Mouse (Mus musculus) embryonic facial prominence, embryonic 14.5 days (tissue): ENCODE measurements at regions not wholly inside any gene's neighbourhood (a gene's known extent, or its start where the extent isn't known, plus 50 kb on each side); places are given as distances from the start of the nearest gene placed in this dataset.

Experiments
- ATAC-seq: fragments of 200-750 bp; cut with Nextera tagmentation; 2 replicates; pipeline ENCODE4 v1.8.0; 2017; ENCODE audit warnings: low read depth, moderate number of reproducible peaks, moderate TSS enrichment
- DNase-seq: peaks from one replicate; pipeline ENCODE4 v3.0.0-alpha.2; 2015; ENCODE audit warnings: low spot score
- H3K27ac ChIP-seq: fragments of 300-500 bp; sonication (generic); replicated peaks from 2 replicates; pipeline ENCODE4 v1.5.1; 2014; ENCODE audit warnings: low read depth, mild to moderate bottlenecking, low read length, moderate library complexity
- H3K27me3 ChIP-seq: fragments of 300-500 bp; sonication (generic); replicated peaks from 2 replicates; pipeline ENCODE4 v1.6.1; 2014; ENCODE audit warnings: low read length; ENCODE audit not compliant: control insufficient read depth, insufficient read depth
- H3K36me3 ChIP-seq: fragments of 300-500 bp; sonication (generic); 2 replicates; pipeline ENCODE4 v1.6.1; 2014; ENCODE audit warnings: low read length, mixed read lengths; ENCODE audit not compliant: control insufficient read depth, insufficient read depth
- H3K4me1 ChIP-seq: fragments of 300-500 bp; sonication (generic); 2 replicates; pipeline ENCODE4 v1.6.1; 2014; ENCODE audit warnings: antibody characterized with exemption, low read length; ENCODE audit not compliant: control insufficient read depth, insufficient read depth
- H3K4me2 ChIP-seq: fragments of 300-500 bp; sonication (generic); 2 replicates; pipeline ENCODE4 v1.6.1; 2014; ENCODE audit warnings: low read depth, mild to moderate bottlenecking, low read length, moderate library complexity, mixed read lengths
- H3K4me3 ChIP-seq: fragments of 300-500 bp; sonication (generic); 2 replicates; pipeline ENCODE4 v1.5.1; 2014; ENCODE audit warnings: low read depth, mild to moderate bottlenecking, low read length
- H3K9ac ChIP-seq: fragments of 300-500 bp; sonication (generic); 2 replicates; pipeline ENCODE4 v1.6.1; 2014; ENCODE audit warnings: low read depth, mild to moderate bottlenecking, low read length, moderate library complexity, mixed read lengths
- H3K9me3 ChIP-seq: fragments of 300-500 bp; sonication (generic); 2 replicates; pipeline ENCODE4 v1.6.1; 2016; ENCODE audit warnings: low read length; ENCODE audit not compliant: control insufficient read depth
- WGBS: fragments of 180-500 bp; shearing (Covaris S2); extraction: QIAGEN DNeasy Blood & Tissue Kit; methylation state at CpG from one replicate; pipeline ENCODE4 v1.1.7; 2014; 5-methylcytosine and 5-hydroxymethylcytosine counted together

DNA sequence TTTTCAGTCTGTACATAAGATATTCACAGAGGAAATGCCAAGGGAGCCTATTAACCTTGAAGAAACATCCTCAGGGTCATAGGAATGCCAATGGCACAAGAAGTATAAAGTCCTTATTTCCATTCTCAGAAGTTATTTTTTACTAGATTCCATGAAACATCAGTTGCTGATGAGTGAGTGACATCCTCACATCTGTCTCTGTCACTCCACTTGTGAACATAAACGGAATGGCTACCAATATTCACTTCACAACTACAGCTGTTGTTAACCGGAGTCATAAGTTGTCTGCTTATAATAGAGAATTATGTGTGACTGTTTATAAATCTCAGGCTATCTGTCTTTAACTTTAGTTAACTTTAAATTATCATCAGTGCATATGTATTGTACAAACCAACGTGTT lies 278.0 kb upstream of the Mctp2 start:
- no peaks in the 10 kb centered on the region for H3K4me1 ChIP-seq
- WGBS = 79% methylated on average over 3 of the region's 3 CpGs
- no peaks in the 10 kb centered on the region for H3K36me3 ChIP-seq
- no peaks in the 10 kb centered on the region for H3K27me3 ChIP-seq
- no peaks in the 10 kb centered on the region for H3K9me3 ChIP-seq
- peak; percentile 26 for DNase-seq
- no peak overlapping the region for H3K4me3 ChIP-seq
- H3K4me2 ChIP-seq = no peak overlapping the region
- H3K27ac ChIP-seq = no peak overlapping the region
- ATAC-seq = no peak
- no peak overlapping the region for H3K9ac ChIP-seq

DNA sequence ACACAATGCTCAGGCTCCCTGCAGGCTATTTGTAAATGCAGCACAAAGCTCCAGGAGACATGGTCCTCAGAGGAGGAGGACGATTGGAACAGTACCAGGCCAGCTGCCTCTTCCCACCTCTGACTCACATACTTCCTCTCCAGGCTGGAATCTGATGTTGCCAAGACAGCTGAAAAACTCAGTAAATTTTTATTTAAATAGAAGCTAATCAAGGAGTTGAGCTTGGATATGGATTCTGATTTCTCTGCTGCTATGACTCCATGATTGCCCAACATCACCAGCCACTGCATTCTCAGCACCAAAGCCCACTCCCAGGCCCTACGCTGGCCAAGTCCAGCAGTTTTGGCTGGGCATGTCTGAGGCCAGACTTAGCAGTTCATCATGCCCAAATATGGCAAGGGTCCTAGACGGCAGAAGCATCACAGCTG lies 282.8 kb upstream of the Mctp2 start:
- ATAC-seq (no peak), DNase-seq (no peak)
- H3K27ac ChIP-seq = no peak overlapping the region
- no peaks in the 10 kb centered on the region for H3K4me1 ChIP-seq
- WGBS = 72% methylated on average over 3 of the region's 3 CpGs
- H3K4me2 ChIP-seq = no peak overlapping the region
- no peaks in the 10 kb centered on the region for H3K36me3 ChIP-seq
- no peak overlapping the region for H3K4me3 ChIP-seq
- H3K27me3 ChIP-seq = no peaks in the 10 kb centered on the region
- no peak overlapping the region for H3K9ac ChIP-seq
- no peaks in the 10 kb centered on the region for H3K9me3 ChIP-seq

DNA sequence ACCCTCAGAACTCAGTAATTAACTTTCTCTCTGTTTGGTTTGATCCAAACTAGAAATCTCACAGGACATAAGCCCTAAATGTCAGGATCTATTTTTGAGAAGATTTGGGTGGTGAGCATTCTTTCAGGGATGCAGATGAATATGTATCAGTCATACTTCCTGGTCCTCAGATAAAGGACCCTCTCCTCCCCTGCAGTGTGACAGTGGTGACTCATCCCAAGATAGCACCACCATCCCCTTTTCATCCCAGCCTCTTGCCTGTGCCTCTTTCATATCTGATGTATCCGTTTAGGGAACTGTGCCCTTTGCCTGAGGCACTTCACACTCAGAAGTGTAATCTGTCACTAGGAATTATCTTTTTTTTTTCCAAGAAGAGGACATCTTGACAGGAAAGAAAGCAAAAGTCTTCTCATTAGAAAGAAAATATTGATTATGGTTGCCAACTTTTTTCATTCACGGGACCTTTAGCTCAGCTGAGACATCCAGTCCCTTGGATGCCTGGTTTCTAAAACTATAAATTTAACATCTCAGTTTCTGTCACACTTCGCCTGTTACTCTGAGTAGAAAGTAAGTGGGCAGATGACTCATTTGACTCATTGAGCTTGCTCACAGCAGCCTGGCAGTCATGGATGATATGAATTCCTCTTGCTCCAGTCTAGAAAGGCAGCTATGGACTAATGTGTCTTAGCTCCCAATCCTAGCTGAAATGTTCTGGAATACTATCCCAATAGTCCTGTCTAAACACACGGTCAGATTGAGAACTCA lies 284.1 kb upstream of the Mctp2 start:
- Histone ChIP-seq H3K36me3 (no peaks in the 10 kb centered on the region), H3K9ac (no peak overlapping the region), H3K27ac (no peak overlapping the region), H3K4me1 (no peaks in the 10 kb centered on the region), H3K4me3 (no peak overlapping the region), H3K27me3 (no peaks in the 10 kb centered on the region), H3K9me3 (no peaks in the 10 kb centered on the region), H3K4me2 (no peak overlapping the region)
- WGBS = 71% methylated on average over 4 of the region's 4 CpGs
- ATAC-seq (no peak), DNase-seq (no peak)

DNA sequence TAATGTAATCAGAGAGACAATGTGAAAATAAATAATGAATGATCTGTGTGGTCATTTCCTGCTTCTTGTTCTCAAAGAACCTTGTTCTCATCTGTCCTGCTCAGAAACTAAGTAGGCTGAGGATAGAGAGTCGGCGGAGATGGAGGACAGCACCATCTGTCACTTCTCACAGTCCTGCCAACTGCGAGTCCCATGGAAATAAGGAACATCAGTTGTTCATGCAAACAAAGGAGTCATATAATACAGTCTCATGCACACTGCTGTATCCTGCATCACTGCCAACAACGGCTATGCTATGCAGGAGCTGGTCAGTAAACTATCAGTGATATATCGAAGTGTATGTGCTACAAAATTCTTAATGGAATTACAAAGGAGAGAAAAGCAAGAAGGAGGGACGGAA lies 285.7 kb upstream of the Mctp2 start:
- WGBS = 76% methylated on average over 6 of the region's 6 CpGs
- Histone ChIP-seq H3K27ac (no peak overlapping the region), H3K9me3 (no peaks in the 10 kb centered on the region), H3K4me2 (no peak overlapping the region), H3K4me3 (no peak overlapping the region), H3K9ac (no peak overlapping the region), H3K36me3 (no peaks in the 10 kb centered on the region), H3K4me1 (no peaks in the 10 kb centered on the region), H3K27me3 (no peaks in the 10 kb centered on the region)
- peak; percentile 29 for DNase-seq
- ATAC-seq = no peak

DNA sequence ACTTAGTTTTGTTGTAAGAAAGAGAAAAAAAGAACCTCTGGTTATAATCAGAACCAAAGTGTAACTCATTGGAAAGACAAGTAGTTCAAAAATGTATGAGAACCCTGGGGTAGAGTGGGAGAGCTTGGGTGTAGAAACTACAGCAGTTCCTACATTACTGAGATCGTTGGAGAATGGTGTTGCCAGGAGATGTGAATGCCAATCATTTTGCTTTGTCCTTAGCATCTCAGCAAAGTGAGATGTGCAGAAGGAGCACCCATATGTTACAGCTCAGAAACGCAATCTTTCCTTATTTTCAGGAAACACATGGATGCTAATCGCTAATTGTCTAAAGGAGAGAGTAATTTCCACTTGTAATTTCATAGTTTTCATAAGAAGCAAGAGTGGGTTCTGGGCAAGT lies 286.2 kb upstream of the Mctp2 start:
- no peak for ATAC-seq

DNA sequence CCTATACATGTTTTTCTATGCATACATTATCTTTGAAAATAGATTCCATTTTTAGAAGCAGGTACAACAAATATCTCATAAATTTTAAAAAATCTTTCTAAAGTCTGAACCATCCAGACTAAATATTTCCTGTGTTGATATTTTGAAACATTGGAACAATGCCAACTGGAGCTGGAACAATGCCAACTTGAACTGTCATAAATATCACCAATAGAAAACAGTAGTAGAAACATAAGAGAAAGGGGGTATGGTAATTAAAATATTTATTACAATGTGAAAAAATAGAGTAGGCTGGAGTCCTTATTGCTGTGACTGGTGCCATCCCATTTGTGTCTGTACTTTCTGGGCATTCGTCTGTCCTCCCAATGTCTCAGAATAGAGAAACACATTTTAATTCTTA lies 286.9 kb upstream of the Mctp2 start:
- Histone ChIP-seq H3K36me3 (no peaks in the 10 kb centered on the region), H3K9ac (no peak overlapping the region), H3K4me2 (no peak overlapping the region), H3K4me3 (no peak overlapping the region), H3K4me1 (no peaks in the 10 kb centered on the region), H3K27me3 (no peaks in the 10 kb centered on the region), H3K27ac (no peak overlapping the region), H3K9me3 (no peaks in the 10 kb centered on the region)
- DNase-seq (no peak), ATAC-seq (no peak)
- 71% methylated on average over 1 of the region's 1 CpGs for WGBS

More for the DNA sequence above, 286.2 kb upstream of the Mctp2 start:
- Histone ChIP-seq H3K36me3 (no peaks in the 10 kb centered on the region), H3K4me2 (no peak overlapping the region), H3K4me3 (no peak overlapping the region), H3K9me3 (no peaks in the 10 kb centered on the region), H3K27me3 (no peaks in the 10 kb centered on the region), H3K4me1 (no peaks in the 10 kb centered on the region), H3K9ac (no peak overlapping the region), H3K27ac (no peak overlapping the region)
- WGBS = 69% methylated on average over 3 of the region's 3 CpGs
- DNase-seq = no peak

DNA sequence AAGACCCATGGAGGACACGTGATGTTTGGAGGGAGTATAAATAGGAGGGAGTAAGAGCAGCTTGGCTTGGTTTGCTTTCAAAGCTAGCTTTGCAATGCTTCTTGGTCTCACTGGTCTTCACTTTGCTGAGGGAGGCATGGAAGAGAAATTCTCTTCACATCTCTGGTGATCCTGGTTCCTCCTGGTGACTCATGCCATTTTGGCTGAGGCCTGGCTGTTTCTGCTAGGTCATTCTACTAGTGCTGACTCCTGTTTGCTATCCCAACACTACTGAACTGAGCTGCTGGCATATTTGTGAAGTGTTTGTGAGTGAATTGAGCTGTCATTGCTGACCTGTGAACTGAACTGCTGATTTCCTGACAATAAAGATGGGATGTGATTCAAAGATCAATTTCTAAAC lies 288.3 kb upstream of the Mctp2 start:
- no peak overlapping the region for H3K9ac ChIP-seq
- no peak overlapping the region for H3K4me2 ChIP-seq
- no peaks in the 10 kb centered on the region for H3K36me3 ChIP-seq
- 92% methylated on average over 1 of the region's 1 CpGs for WGBS
- no peak for ATAC-seq
- H3K9me3 ChIP-seq = no peaks in the 10 kb centered on the region
- DNase-seq = no peak
- H3K4me3 ChIP-seq = no peak overlapping the region
- H3K27ac ChIP-seq = no peak overlapping the region
- H3K4me1 ChIP-seq = no peaks in the 10 kb centered on the region
- H3K27me3 ChIP-seq = no peaks in the 10 kb centered on the region

DNA sequence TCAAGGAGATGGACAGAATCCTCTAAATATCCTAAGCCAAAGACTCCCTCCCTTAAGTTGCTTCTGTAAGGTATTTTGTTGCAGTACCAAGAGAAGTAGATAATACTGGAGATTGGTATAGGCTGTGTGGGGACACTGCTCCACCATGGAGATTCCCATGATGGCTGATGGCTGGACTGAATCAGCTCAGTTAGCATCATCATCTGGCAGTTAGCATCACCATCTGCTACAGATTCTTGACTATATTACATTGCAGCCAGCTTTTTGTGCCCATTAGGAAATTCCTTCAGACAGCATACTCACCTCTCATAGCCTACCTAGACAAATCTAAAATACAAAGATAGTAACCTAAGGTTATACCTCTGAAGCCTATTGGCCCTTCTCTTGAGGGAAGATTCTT lies 290.6 kb upstream of the Mctp2 start:
- no peak overlapping the region for H3K9ac ChIP-seq
- no peaks in the 10 kb centered on the region for H3K9me3 ChIP-seq
- no peaks in the 10 kb centered on the region for H3K36me3 ChIP-seq
- no peak for DNase-seq
- no peak overlapping the region for H3K4me3 ChIP-seq
- H3K27me3 ChIP-seq = no peaks in the 10 kb centered on the region
- no peak for ATAC-seq
- no peaks in the 10 kb centered on the region for H3K4me1 ChIP-seq
- H3K4me2 ChIP-seq = no peak overlapping the region
- no peak overlapping the region for H3K27ac ChIP-seq

DNA sequence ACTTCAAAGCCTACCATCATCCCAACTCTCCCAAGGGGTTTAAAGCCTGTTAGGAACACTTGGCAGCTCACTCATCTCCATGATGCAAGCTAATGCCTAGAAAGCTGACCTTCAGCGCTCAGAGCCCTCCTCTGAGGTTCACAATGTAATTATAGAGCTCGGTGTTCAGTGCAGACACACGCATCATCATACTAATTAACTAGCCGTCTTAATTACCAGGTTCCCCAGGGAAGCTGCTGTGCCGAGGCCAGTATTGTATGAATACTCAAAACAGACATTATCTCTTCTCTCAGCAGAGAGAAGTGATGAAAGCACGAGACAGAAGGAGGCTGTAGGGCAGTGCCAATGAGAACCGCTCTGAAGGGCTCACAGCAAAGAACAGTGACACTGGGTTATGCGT lies 295.5 kb upstream of the Mctp2 start:
- no peak overlapping the region for H3K9ac ChIP-seq
- no peaks in the 10 kb centered on the region for H3K36me3 ChIP-seq
- H3K27ac ChIP-seq = no peak overlapping the region
- ATAC-seq = peak; percentile 67
- WGBS = 68% methylated on average over 8 of the region's 8 CpGs
- peak; percentile 60 for DNase-seq
- 0 out of 2 replicates have a peak, but pooled peaks cover 4% of the 10 kb centered on the region for H3K9me3 ChIP-seq
- no peaks in the 10 kb centered on the region for H3K27me3 ChIP-seq
- no peak overlapping the region for H3K4me3 ChIP-seq
- no peak overlapping the region for H3K4me2 ChIP-seq
- no peaks in the 10 kb centered on the region for H3K4me1 ChIP-seq
